Mouse (Mus musculus): ENCODE results near the gene Tal1.

The Tal1 gene

DNA sequence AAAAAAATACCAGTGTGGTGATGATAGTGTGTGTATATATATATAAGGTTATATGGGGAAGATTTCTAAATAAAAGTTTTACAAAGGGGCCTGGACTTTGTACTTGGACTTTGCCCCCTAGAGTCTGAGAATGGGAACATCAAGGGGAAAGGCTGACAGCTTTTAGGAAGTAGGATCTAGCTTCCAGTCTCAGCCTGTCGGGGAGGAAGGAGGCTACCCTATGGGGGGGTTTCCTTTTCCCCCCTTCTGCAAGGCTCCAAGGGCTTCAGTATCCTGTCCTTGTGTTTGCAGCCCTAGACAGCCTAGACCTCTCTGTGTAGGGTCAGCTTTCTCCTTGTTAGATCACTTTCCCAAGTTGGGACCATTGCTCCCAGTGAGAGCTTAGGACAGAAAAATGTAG is 15.4 kb downstream of the Tal1 start:
- no peak for DNase-seq (ENCODE audit: low spot score)

GRCm38 (mm10) chr4:115074789-115075188 is 18.6 kb downstream of the Tal1 start:
- DNase-seq (ENCODE audit: low spot score), result no peak

- no peak for DNase-seq (ENCODE audit: low spot score)
Observed at GRCm38 (mm10) chr4:115075204-115075915, 19.1 kb downstream of the Tal1 start.

- no peak for DNase-seq (ENCODE audit: low spot score)
Observed at GRCm38 (mm10) chr4:115078892-115079820, 22.9 kb downstream of the Tal1 start.

DNA sequence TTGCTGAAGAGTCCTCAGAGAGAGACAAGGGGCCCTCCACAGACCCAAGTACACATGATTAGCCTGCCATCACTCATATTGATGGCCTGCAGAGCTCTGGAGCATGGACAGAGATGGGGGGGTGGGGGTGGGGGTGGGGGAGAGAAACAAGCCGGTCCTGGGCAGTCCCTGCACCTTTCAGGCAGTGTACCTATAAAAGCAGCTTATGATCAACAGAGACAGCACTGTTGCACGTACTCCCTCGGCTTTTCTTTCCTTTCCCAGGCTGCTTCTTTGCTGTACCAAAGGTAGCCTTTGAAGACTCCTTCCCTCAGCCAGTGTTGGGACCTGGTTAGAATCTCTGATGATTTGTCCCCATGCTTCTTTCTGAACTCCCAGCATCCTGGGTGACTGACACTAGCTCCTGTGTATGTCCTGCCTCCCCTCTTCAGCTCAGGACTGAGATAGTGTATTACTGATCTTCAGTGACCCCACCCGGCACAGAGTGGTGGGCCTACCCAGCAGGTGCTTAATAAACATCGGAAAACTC is 23.7 kb downstream of the Tal1 start:
- DNase-seq (ENCODE audit: low spot score), result no peak

- no peak for DNase-seq (ENCODE audit: low spot score)
Observed at GRCm38 (mm10) chr4:115083031-115083430, 26.8 kb downstream of the Tal1 start.

- peak; percentile 71 for DNase-seq (ENCODE audit: low spot score)
Observed at GRCm38 (mm10) chr4:115085522-115086095, 29.4 kb downstream of the Tal1 start.

- DNase-seq (ENCODE audit: low spot score), result no peak
Observed at GRCm38 (mm10) chr4:115086257-115086656, 30.0 kb downstream of the Tal1 start.

- DNase-seq (ENCODE audit: low spot score), result no peak
Observed at GRCm38 (mm10) chr4:115086763-115087415, 30.7 kb downstream of the Tal1 start.

GRCm38 (mm10) chr4:115088611-115089338 is 32.5 kb downstream of the Tal1 start, which contains the start of gene Pdzk1ip1:
TSS of gene Pdzk1ip1 (plus strand) at chr4:115088708.
- no peak for DNase-seq (ENCODE audit: low spot score)

DNA sequence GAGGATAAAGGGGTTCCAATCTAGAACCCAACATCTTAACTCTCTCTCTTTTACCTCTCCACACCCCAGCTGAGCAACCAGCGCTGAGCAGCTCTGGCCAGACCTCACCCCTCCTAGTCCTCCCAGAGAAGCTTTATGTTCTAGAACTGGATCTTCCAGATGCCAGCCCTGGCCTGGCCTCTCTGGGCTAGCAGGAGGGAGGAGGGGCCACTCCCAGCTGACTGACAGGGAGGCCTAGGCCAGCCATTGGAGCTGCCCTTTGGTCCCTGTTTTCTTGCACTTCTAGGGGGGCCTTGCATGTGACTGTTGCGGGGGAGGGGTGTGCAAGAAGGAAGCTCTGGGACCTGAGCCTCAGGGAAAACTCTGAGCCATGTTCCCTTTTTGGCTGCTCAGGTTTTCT is 34.4 kb downstream of the Tal1 start:
- no peak for DNase-seq (ENCODE audit: low spot score)

- DNase-seq (ENCODE audit: low spot score), result no peak
Observed at GRCm38 (mm10) chr4:115091806-115092205, 35.6 kb downstream of the Tal1 start.

DNA sequence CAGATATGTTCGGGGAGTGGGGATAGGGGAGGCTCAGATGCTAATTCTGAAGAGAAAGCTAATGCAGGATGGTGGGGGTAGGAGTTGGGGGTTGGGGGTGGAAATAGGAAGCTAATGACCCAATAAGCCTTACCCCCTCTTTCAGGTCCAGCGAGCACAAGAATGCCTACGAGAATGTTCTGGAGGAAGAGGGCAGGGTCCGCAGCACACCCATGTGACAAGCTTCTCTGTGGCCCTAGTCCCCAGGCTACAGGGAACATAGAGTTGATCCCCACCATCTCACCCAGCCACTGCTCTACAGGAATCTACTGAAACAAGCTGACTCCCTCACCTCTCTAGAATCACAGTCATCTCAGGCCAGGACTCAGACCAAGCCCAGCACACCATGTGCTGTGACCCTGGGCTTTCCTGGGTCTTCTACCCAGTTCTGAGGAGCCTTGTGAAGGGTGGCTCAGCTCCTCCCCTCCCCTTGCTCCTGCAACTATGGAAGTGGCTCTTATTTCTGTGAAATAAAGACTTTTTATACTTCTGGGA is 37.2 kb downstream of the Tal1 start:
- DNase-seq (ENCODE audit: low spot score), result no peak

GRCm38 (mm10) chr4:115094056-115094455 is 37.8 kb downstream of the Tal1 start:
- peak; percentile 60 for DNase-seq (ENCODE audit: low spot score)

GRCm38 (mm10) chr4:115095671-115096434 is 39.6 kb downstream of the Tal1 start:
- peak; percentile 94 for DNase-seq (ENCODE audit: low spot score)

GRCm38 (mm10) chr4:115096435-115097145 is 40.4 kb downstream of the Tal1 start:
- peak; percentile 48 for DNase-seq (ENCODE audit: low spot score)

DNA sequence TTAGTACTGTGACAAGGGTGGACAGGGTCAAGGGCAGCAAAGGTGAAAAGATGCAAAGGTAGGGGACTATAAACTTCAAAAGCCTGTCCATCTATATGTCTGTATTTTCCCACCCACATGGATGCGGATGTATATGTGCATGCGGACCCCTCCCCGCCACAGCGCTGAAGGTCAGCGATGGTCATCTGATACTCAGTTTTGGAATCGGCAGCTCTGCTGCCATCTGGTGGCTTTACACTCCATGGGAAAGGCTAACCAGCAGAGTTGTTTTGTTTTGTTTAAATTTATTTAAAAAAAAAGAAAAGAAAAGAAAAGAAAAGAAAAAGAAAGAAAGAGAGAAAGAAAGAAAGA is 40.9 kb downstream of the Tal1 start:
- peak; percentile 47 for DNase-seq (ENCODE audit: low spot score)

DNA sequence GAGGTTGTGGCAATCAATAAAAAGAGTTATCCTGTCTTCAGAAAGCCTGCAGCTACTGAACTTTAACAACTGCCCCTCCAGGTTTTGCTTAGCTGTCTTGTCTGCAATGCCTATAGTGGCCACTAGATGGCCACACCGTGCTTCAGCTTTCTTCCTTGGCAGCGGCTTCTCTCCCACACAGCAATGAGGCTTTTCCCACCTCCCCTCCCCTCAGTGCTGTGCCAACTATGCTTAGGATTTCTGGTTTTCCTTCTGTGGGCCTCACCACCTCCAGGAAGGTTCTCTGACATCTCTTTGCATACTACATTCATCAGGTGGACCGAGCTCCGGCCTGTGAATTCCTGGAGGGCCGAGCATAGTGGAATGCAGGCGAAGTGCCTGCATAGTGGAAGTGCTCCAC is 45.5 kb downstream of the Tal1 start:
- peak; percentile 69 for DNase-seq (ENCODE audit: low spot score)

DNA sequence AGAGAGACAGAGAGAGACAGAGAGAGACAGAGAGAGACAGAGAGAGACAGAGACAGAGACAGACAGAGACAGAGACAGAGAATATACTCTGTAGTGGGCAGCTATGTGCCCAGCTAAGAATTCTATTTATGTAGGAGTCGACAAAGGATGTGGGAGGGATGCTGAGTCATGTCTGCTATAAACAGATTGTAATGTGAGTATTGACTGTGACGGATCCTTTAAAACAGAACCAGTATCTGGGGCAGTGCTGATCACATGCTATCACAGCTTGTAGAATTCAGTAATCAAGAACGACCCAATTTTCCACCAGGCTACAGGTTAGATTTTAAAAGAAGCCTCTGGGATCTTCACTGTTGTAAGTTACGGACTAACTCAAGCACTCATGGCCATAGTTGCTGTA is 47.3 kb downstream of the Tal1 start:
- peak; percentile 49 for DNase-seq (ENCODE audit: low spot score)

DNA sequence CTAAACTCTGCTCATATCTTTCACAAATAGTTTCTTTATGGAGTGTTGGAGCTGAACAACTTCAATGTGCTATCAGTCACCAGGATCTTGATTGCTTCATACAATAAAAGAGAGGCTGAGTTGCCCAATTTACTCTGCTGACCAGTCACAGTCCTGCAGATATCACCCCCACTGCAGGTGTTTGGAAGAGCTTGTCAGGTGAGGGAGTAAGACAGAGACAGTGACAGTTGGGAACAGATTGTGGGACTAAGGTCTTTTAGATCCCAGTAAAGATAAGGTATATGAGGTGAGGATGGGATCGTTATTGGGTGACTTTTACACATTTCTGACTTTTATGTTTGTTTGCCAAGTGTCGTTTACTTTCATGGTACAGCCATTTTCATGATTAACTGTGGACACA is 54.9 kb downstream of the Tal1 start:
- DNase-seq (ENCODE audit: low spot score), result no peak
